Mouse (Mus musculus) neural tube, embryonic 13.5 days (tissue): Measurements from ENCODE around the gene Efhc1. TPM values are rescaled to one million over a fixed set of nuclear protein-coding genes. Genes with fewer than 3 reads are reported as not detected.
A peak's percentile ranks its signal among the peaks of the same experiment; 100 is the strongest.

ENCODE experiments used
- ATAC-seq: fragments of 200-750 bp; cut with Nextera tagmentation; 2 replicates; pipeline ENCODE4 v1.8.0; 2017; ENCODE audit warnings: low read depth, mild to moderate bottlenecking, moderate TSS enrichment, moderate library complexity
- H3K27ac ChIP-seq: fragments of 300-500 bp; sonication (generic); replicated peaks from 2 replicates; pipeline ENCODE4 v1.5.1; 2015; ENCODE audit warnings: moderate library complexity, mild to moderate bottlenecking, inconsistent platforms
- H3K27me3 ChIP-seq: fragments of 300-500 bp; sonication (generic); 2 replicates; pipeline ENCODE4 v1.6.1; 2015; ENCODE audit warnings: mild to moderate bottlenecking, inconsistent platforms
- H3K36me3 ChIP-seq: fragments of 300-500 bp; sonication (generic); 2 replicates; pipeline ENCODE4 v1.6.1; 2015; ENCODE audit warnings: mild to moderate bottlenecking, inconsistent platforms
- H3K4me1 ChIP-seq: fragments of 300-500 bp; sonication (generic); replicated peaks from 2 replicates; pipeline ENCODE4 v1.6.1; 2015; ENCODE audit warnings: inconsistent platforms
- H3K4me2 ChIP-seq: fragments of 300-500 bp; sonication (generic); 2 replicates; pipeline ENCODE4 v1.6.1; 2015; ENCODE audit warnings: inconsistent platforms, mild to moderate bottlenecking, moderate library complexity
- H3K4me3 ChIP-seq: fragments of 300-500 bp; sonication (generic); 2 replicates; pipeline ENCODE4 v1.5.1; 2015; ENCODE audit warnings: mild to moderate bottlenecking, inconsistent platforms
- H3K9ac ChIP-seq: fragments of 300-500 bp; sonication (generic); 2 replicates; pipeline ENCODE4 v1.6.1; 2015; ENCODE audit warnings: moderate library complexity, mild to moderate bottlenecking, inconsistent platforms
- H3K9me3 ChIP-seq: fragments of 300-500 bp; sonication (generic); 2 replicates; pipeline ENCODE4 v1.6.1; 2016; ENCODE audit warnings: inconsistent platforms
- WGBS: fragments of 180-500 bp; shearing (Covaris S2); methylation state at CpG from one replicate; pipeline ENCODE4 v1.1.7; 2015; 5-methylcytosine and 5-hydroxymethylcytosine counted together
- polyA plus RNA-seq: library from polyadenylated mRNA; unstranded; fragments of >200 nt; fragmentation: Nextera tagmentation; extraction: Ambion mirVana; gene quantifications from 2 replicates; pipeline ENCODE4 v1.2.1, GENCODE M21; 2015

Gene Efhc1
- polyA plus RNA-seq, result 1.8 and 2.0 TPM in 2 replicates

GRCm38 (mm10) chr1:20951300-20951763 is at the start of gene Efhc1:
Efhc1 (plus strand) TSS chr1:20951626.
- WGBS, result 1% methylated on average over 19 of the region's 23 CpGs
- Histone ChIP-seq H3K36me3 (no peaks in the 10 kb centered on the region), H3K4me2 (peak within 1 kb of the TSS; percentile 60), H3K9ac (peak within 1 kb of the TSS; percentile 77), H3K9me3 (no peaks in the 10 kb centered on the region), H3K4me3 (peak within 1 kb of the TSS; percentile 52), H3K27ac (peak within 1 kb of the TSS; percentile 88), H3K4me1 (peaks cover 12% of the 10 kb centered on the region), H3K27me3 (no peaks in the 10 kb centered on the region)
- peak; percentile 99 for ATAC-seq

GRCm38 (mm10) chr1:20905501-20906127 is 45.8 kb upstream of the Efhc1 start:
- Histone ChIP-seq H3K27ac (peak overlapping the region; percentile 71), H3K4me3 (no peak overlapping the region), H3K27me3 (no peaks in the 10 kb centered on the region), H3K4me1 (peaks cover 19% of the 10 kb centered on the region), H3K36me3 (no peaks in the 10 kb centered on the region), H3K9me3 (no peaks in the 10 kb centered on the region), H3K9ac (no peak overlapping the region), H3K4me2 (no peak overlapping the region)
- peak; percentile 90 for ATAC-seq
- 42% methylated on average over 8 of the region's 8 CpGs for WGBS

- 63% methylated on average over 9 of the region's 9 CpGs for WGBS
Observed at GRCm38 (mm10) chr1:20906128-20906515, 45.3 kb upstream of the Efhc1 start.

GRCm38 (mm10) chr1:20908541-20908940 is 42.9 kb upstream of the Efhc1 start:
- Histone ChIP-seq H3K36me3 (no peaks in the 10 kb centered on the region), H3K27ac (peak overlapping the region; percentile 62), H3K4me2 (no peak overlapping the region), H3K4me3 (no peak overlapping the region), H3K27me3 (no peaks in the 10 kb centered on the region), H3K9me3 (no peaks in the 10 kb centered on the region), H3K9ac (no peak overlapping the region), H3K4me1 (peaks cover 24% of the 10 kb centered on the region)
- no peak for ATAC-seq
- WGBS, result 26% methylated on average over 4 of the region's 4 CpGs

More at GRCm38 (mm10) chr1:20906128-20906515, 45.3 kb upstream of the Efhc1 start:
- H3K4me1 ChIP-seq, result peaks cover 15% of the 10 kb centered on the region
- no peaks in the 10 kb centered on the region for H3K9me3 ChIP-seq
- ATAC-seq, result peak; percentile 78
- H3K27ac ChIP-seq, result peak overlapping the region; percentile 71
- no peak overlapping the region for H3K4me3 ChIP-seq
- no peak overlapping the region for H3K9ac ChIP-seq
- no peaks in the 10 kb centered on the region for H3K27me3 ChIP-seq
- H3K36me3 ChIP-seq, result no peaks in the 10 kb centered on the region
- H3K4me2 ChIP-seq, result no peak overlapping the region

- Histone ChIP-seq H3K9me3 (no peaks in the 10 kb centered on the region), H3K4me3 (no peak overlapping the region), H3K4me2 (no peak overlapping the region), H3K9ac (no peak overlapping the region), H3K4me1 (peaks cover 24% of the 10 kb centered on the region), H3K27ac (peak overlapping the region; percentile 71; the same call in 1 of the 2 replicates), H3K27me3 (no peaks in the 10 kb centered on the region), H3K36me3 (no peaks in the 10 kb centered on the region)
- WGBS, result 20% methylated on average over 2 of the region's 2 CpGs
- no peak for ATAC-seq
Observed at GRCm38 (mm10) chr1:20912115-20912514, 39.3 kb upstream of the Efhc1 start.

GRCm38 (mm10) chr1:20912527-20913171 is 38.8 kb upstream of the Efhc1 start:
- Histone ChIP-seq H3K4me2 (0 out of 2 replicates have a peak overlapping the region, but pooled peaks have one; percentile 11), H3K9ac (no peak overlapping the region), H3K4me1 (peaks cover 22% of the 10 kb centered on the region), H3K36me3 (no peaks in the 10 kb centered on the region), H3K27me3 (no peaks in the 10 kb centered on the region), H3K27ac (peak overlapping the region; percentile 71), H3K9me3 (no peaks in the 10 kb centered on the region), H3K4me3 (no peak overlapping the region)
- ATAC-seq, result peak; percentile 37
- 58% methylated on average over 13 of the region's 13 CpGs for WGBS

- Histone ChIP-seq H3K27me3 (no peaks in the 10 kb centered on the region), H3K9me3 (no peaks in the 10 kb centered on the region), H3K9ac (no peak overlapping the region), H3K4me1 (peaks cover 9% of the 10 kb centered on the region), H3K36me3 (no peaks in the 10 kb centered on the region), H3K4me3 (no peak overlapping the region), H3K4me2 (no peak overlapping the region), H3K27ac (no peak overlapping the region)
- no peak for ATAC-seq
- 93% methylated on average over 3 of the region's 3 CpGs for WGBS
Observed at GRCm38 (mm10) chr1:20914769-20915168, 36.7 kb upstream of the Efhc1 start.

- Histone ChIP-seq H3K9me3 (no peaks in the 10 kb centered on the region), H3K4me2 (no peak overlapping the region), H3K4me3 (no peak overlapping the region), H3K27ac (no peak overlapping the region), H3K36me3 (no peaks in the 10 kb centered on the region), H3K4me1 (peaks cover 9% of the 10 kb centered on the region), H3K9ac (no peak overlapping the region), H3K27me3 (no peaks in the 10 kb centered on the region)
- no peak for ATAC-seq
- WGBS, result 82% methylated on average over 5 of the region's 5 CpGs
Observed at GRCm38 (mm10) chr1:20915608-20916007, 35.8 kb upstream of the Efhc1 start.

GRCm38 (mm10) chr1:20917496-20918050 is 33.9 kb upstream of the Efhc1 start:
- H3K36me3 ChIP-seq, result no peaks in the 10 kb centered on the region
- H3K27me3 ChIP-seq, result no peaks in the 10 kb centered on the region
- peaks cover 2% of the 10 kb centered on the region for H3K4me1 ChIP-seq
- no peak for ATAC-seq
- WGBS, result 89% methylated on average over 6 of the region's 6 CpGs
- no peak overlapping the region for H3K4me2 ChIP-seq
- no peak overlapping the region for H3K9ac ChIP-seq
- H3K27ac ChIP-seq, result no peak overlapping the region
- H3K9me3 ChIP-seq, result no peaks in the 10 kb centered on the region
- no peak overlapping the region for H3K4me3 ChIP-seq

- H3K4me1 ChIP-seq, result peaks cover 8% of the 10 kb centered on the region
- 92% methylated on average over 2 of the region's 2 CpGs for WGBS
- H3K27me3 ChIP-seq, result no peaks in the 10 kb centered on the region
- no peak overlapping the region for H3K27ac ChIP-seq
- H3K9me3 ChIP-seq, result no peaks in the 10 kb centered on the region
- no peak for ATAC-seq
- H3K4me3 ChIP-seq, result no peak overlapping the region
- no peak overlapping the region for H3K4me2 ChIP-seq
- H3K9ac ChIP-seq, result no peak overlapping the region
- H3K36me3 ChIP-seq, result no peaks in the 10 kb centered on the region
Observed at GRCm38 (mm10) chr1:20919728-20920127, 31.7 kb upstream of the Efhc1 start.

- ATAC-seq, result no peak
- Histone ChIP-seq H3K36me3 (no peaks in the 10 kb centered on the region), H3K9me3 (no peaks in the 10 kb centered on the region), H3K4me1 (peaks cover 8% of the 10 kb centered on the region), H3K9ac (no peak overlapping the region), H3K27me3 (no peaks in the 10 kb centered on the region), H3K27ac (no peak overlapping the region), H3K4me2 (no peak overlapping the region), H3K4me3 (no peak overlapping the region)
- WGBS, result 83% methylated on average over 10 of the region's 10 CpGs
Observed at GRCm38 (mm10) chr1:20921081-20921528, 30.3 kb upstream of the Efhc1 start.

GRCm38 (mm10) chr1:20922612-20923399 is 28.6 kb upstream of the Efhc1 start:
- H3K4me2 ChIP-seq, result no peak overlapping the region
- WGBS, result 64% methylated on average over 11 of the region's 11 CpGs

More at GRCm38 (mm10) chr1:20922612-20923399, 28.6 kb upstream of the Efhc1 start:
- Histone ChIP-seq H3K4me1 (peaks cover 8% of the 10 kb centered on the region), H3K27ac (no peak overlapping the region), H3K4me3 (no peak overlapping the region), H3K9ac (no peak overlapping the region), H3K27me3 (no peaks in the 10 kb centered on the region), H3K9me3 (no peaks in the 10 kb centered on the region), H3K36me3 (no peaks in the 10 kb centered on the region)
- no peak for ATAC-seq
